Mouse (Mus musculus): ENCODE data around the gene Fancc.
"Not testable (repeated sequence)": the region's sequence is repeated elsewhere in the genome, so short reads cannot be mapped to it uniquely, and the experiment has no call there.

Gene Fancc

GRCm38 (mm10) chr13:63515542-63515941, 18.5 kb upstream of the Fancc start:
- no peak for DNase-seq (ENCODE audit: low spot score)

- no peak for DNase-seq (ENCODE audit: low spot score)
These were observed 17.9 kb upstream of the Fancc start for GRCm38 (mm10) chr13:63514931-63515360.

DNA sequence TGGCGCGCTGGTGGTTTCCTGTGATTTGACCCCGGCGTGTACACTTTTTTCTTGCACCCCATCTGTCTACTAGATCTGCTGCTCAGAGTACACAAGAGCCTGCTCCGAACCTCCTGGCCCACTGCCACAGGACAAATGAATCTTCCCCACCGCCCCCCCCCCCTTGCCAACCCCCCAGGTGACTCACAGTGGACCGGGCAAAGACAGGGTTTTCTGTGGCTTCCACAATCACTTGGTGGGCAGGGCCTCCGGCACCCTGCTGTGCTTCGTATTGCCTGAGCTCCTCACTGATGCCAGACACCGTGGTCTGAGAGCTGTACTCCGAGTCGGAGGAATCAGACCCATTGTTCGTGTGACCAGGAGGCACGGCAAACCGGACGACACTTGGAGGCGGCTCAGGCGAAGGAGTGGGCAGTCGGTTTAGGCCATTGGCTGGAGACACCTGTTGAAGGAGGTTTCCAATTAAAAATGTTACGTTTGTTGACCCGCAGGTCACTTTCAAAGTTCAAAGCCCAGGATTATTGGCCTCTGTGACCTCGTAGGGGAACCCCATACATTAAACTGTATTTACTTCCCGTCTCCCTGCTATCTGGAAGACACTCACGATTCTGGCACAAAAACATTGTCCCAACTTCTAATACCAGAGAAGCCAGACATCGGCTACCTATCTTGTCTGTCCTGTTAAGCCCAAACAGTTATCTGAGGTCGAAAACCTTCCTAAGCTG, 16.5 kb upstream of the Fancc start:
- DNase-seq (ENCODE audit: low spot score): no peak

DNA sequence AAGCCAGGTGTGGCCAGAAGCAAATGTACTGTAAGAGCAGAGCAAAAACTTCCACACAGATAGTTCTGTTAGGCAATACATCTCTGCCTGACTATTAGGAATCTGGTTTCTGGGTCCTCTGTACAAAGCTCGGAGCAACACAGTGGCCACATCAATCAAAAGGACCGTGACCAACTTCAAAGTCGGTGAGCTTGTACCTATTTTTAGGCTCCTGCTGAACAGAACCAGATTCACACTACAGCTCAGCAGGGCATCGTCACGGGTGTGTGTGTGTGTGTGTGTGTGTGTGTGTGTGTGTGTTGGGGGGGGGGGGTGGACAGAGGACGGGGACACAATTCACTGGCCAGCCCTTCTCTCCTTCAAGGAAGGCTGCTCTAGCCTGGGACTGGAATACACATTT, 15.3 kb upstream of the Fancc start:
- DNase-seq (ENCODE audit: low spot score): no peak

DNA sequence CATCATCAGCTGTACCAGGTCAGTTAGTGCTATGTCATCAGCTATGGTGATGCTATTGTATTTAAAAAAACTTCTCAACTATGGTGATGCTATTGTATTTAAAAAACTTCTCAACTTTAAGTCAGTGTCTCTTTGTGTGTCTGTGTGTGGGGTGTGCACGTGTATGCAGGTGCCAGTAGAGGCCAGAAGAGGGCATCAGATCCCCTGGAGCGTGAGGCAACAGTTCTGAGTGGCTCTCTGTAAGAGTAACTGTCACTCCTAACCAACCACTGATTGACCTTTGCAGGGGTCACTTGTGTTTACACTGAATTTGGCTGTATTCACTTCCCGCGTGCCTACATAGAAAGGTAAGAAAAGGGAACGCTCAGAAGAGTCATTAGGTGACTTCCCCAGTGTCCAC, 10.7 kb upstream of the Fancc start:
- DNase-seq (ENCODE audit: low spot score): no peak

DNA sequence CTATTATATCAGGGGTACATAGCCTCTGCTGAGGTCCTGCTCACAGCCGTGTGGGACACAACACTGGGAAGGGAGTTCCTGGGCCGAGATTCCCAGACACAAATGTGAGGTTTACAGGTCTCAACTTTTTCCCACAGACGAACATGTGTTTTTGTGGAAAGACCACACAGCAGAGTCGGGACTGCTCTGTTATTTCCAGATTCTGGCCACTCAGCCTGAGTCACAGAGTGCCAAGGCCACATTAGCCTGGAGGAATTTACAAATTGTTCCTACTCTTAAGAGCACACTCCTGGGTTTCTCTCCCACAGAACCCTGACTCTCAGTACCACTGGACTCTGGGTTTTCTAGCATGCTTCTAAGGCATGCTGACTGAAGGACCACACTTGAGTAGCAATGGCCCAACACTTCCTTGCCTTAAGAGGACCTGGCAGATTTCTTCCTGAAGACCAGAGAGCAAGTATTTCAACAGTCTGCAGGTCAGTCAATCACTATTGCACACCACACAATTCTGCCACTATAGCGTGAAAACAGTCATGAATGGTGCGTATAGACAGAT, 10.0 kb upstream of the Fancc start:
- no peak for DNase-seq (ENCODE audit: low spot score)

GRCm38 (mm10) chr13:63506364-63506763, 9.3 kb upstream of the Fancc start:
- DNase-seq (ENCODE audit: low spot score): no peak

DNA sequence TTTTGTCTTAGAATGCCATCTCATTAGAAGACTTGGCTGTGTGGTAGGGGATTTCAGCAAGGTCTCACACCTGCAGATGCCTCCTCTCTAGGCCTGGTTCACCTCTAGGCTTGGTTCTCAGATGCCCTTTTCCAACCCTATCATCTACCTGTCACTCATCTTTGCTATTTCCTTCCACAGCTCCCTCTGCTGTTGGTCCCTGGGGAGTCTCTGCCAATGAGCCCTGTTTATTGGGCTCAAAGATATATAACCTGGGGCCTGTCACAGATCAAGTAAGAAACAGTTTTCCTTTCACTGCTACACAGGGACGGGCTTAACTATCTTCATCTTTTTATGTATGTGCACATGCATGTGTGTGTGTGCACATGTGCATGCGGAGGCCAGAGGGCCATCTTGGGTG, 5.3 kb upstream of the Fancc start:
- no peak for DNase-seq (ENCODE audit: low spot score)

DNA sequence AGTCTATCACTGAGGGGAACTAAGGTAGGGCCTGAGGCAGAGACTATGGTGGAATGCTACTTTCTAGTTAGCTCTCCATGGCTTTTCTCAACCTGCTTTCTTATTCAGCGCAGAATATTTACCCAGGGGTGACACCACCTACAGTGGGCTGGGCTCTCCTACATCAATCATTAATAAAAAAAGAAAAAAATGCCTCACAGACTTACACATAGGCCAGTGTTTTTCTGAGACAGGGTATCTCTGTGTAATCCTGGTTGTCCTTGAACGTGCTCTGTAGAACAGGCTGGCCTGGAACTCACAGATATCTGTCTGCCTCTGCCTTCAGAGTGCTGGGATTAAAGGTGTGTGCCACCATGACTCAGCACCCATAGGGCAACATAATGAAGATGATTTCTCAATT, 2.4 kb upstream of the Fancc start:
- no peak for DNase-seq (ENCODE audit: low spot score)

DNA sequence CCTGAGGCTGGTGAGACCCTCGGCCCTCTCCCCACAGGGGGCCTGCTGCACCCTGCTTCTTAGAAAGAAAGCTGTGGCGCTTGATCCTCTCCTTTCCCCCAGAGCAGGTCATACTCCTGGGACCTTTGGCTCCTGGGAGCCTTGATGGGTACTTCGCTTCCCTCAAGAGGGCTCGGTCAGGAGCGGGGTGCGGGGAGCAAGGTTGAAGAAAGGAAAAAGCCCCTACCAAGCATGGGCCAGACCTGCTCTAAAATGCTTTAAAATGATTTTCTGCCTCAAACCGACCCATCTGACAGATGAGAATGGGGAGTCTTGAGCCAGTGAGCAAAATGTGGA, 9.4 kb downstream of the Fancc start:
- DNase-seq (ENCODE audit: low spot score): no peak

DNA sequence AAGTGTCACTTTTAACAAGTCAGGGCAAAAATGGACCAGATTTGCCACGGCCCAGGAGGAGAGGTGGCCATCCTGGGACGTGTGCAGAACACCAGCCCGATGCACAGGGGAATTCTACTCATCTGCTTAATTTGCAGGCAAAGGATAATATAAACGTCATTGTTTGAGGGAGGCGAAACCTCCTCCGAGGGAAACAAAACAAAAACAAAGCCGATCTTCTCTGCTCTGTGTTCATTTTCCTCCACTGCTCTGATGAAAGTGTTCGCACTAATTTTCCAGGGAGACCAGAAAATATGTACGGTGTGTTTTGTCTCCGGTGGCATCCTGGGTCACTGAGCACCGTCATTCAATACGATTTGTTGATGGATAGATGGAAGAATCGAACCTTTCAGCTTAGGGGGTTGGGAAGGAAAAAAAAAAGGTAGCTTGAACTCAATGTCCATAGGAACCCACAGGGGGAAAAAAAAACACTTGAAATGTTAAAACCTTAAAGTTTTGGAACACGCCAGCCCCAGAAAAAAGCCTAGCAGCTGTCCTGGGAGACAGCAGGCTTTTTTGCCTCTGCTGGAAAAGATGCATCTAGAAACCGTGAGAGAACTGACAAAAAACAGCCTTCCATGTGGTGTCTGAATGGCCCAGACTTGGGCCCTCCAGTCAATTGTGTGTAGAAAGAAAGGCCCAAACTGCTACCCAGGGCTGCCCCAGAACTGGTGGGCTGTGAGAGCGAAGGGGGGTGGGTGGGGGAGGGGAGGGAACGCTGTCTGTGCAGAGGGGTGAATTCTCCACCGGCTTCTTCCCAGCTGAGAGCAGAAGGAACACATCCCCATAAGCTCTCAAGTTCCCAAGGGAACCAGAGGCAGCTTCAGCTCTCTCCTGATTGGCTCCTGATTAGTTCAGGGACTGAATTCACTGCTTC, 10.0 kb downstream of the Fancc start:
- DNase-seq (ENCODE audit: low spot score): no peak

DNA sequence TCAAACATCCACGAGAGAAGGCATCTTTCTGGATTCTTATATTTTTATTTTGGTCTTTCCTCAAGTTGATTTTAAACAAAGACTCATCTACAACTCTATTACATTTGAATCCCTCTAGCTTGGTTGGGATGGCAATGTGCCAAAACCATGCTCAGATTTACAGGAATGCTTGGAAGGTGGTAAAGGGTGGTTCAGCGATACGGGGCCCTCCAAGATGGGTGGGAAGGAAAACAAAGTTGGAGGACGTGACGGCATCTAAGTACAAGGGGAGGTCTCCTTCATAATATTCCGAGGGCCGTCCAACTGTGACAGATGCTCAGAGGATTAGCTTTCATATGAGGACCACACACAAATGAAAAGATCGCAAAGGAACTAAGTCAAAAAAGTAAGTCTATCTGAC, 21.7 kb downstream of the Fancc start:
- DNase-seq (ENCODE audit: low spot score): no peak

- DNase-seq (ENCODE audit: low spot score): no peak
These were observed 44.2 kb downstream of the Fancc start for GRCm38 (mm10) chr13:63452898-63453297.

DNA sequence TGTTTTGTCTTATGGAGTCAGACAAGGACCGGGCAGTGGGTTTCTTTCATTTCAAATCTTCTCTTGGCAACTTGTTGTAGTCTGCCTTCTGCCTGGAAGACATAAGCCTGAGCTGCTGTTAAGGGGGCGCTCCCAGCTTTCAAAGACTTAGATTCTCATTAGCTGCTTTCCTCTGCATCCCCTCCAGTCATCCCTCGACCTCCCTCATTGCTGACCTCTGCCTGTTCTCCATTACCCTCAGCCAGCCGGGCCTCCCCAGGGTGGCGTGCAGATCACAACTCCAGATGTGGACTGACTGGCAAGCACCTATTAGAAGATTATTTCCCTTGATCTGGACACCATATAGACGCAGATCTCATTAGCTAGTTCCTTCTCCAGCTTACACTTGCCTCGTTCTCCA, 45.9 kb downstream of the Fancc start:
- no peak for DNase-seq (ENCODE audit: low spot score)

- DNase-seq (ENCODE audit: low spot score): no peak
These were observed 51.7 kb downstream of the Fancc start for GRCm38 (mm10) chr13:63445419-63445818.

DNA sequence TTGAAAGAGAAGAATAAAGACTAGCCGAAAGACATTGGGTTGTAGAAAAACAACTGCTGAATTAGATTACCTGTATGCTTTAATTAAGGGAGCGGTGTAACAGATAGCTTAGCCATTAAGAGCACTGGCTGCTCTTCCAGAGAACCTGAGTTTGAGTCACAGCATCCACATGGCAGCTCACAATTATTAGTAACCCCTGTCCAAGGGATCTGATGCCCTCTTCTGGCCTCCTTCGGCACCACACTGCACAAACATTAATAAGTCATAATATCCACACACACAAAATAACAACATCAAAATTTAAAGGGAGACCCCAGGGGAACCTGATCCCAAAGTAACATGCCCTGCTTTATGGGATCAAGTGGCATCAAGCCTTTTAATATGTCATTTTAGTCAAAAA, 64.3 kb downstream of the Fancc start:
- no peak for DNase-seq (ENCODE audit: low spot score)

- DNase-seq (ENCODE audit: low spot score): no peak
These were observed 65.3 kb downstream of the Fancc start for GRCm38 (mm10) chr13:63431857-63432191.

DNA sequence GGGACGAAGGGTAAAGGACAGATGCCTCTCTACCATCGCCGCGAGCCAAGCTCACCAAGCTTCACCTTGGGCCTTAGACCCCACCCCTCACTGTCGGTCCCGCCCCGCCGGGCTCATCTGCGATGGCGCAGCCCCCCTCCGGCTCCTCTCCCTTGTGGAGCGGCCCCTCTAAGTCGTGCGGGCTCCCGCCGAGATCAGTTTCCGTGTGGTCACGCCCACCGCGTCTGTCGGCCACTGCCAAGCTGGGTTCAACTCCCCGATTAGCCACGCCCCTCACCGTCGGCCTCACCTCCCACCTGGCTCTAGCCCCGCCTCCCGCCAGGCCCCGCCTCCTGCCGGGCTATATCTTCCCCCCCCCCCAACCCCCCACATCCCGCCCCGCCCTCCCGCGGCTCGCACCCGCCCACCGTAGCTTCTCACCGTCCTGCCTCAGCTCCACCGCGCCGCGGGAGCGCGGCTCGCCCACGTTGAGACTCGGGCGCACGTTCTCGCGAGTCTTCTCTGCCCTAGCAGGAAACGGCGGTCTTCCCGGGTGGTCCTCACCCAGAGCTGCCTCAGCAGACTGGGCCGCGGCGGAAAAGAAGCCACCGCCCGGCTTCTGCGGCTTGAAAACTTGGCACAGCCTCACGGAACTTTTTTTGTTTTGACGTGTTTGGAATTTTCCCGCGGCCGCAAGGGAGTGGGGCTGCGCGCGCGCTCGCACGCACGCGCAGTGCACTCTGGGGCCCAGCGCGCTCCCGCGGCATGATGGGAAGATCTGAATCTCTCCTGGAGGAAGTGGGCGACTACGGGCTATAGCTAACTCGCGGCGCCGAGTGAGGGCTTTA, 65.8 kb downstream of the Fancc start:
- peak; percentile 95 for DNase-seq (ENCODE audit: low spot score)

GRCm38 (mm10) chr13:63430681-63431029, 66.4 kb downstream of the Fancc start:
- DNase-seq (ENCODE audit: low spot score): no peak

- DNase-seq (ENCODE audit: low spot score): no peak
These were observed 66.9 kb downstream of the Fancc start for GRCm38 (mm10) chr13:63430206-63430605.

DNA sequence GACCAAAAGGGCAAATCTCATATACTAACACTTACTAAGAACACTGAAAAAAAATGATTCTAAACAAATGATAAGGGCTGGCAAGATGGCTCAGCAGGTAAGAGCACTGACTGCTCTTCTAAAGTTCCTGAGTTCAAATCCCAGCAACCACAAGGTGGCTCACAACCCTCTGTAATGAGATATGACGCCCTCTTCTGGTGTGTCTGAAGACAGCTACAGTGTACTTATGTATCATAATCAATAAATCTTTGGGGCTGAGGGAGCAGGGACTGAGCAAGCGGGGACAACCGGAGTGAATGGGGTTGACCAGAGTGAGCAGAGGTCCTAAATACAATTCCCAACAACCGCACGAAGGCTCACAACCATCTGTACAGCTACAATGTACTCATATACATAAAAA, 68.9 kb downstream of the Fancc start:
- DNase-seq (ENCODE audit: low spot score): not testable (repeated sequence)

DNA sequence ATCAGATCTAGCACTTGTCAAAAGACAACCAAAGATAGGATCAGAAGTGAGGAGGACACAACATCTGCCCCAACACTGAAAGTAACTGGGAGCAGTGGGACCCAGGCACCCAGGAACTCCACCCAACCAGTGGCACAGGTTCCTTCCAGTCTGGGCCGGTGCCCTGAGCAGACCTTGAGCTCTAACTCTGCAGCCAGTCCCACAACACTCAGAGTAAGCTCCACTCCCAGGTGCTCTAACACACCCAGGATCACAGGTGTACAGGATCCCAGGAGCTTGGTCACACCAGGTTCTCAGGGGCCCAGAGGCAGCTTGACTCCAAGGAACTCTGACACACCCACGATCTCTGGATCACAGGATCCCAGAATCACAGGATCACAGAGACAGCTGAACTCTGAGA, 74.0 kb downstream of the Fancc start:
- DNase-seq (ENCODE audit: low spot score): no peak

- DNase-seq (ENCODE audit: low spot score): no peak
These were observed 75.9 kb downstream of the Fancc start for GRCm38 (mm10) chr13:63421225-63421624.
